Mouse (Mus musculus): Measurements from ENCODE around the gene Myo6.
A peak's percentile ranks its signal among the peaks of the same experiment; 100 is the strongest.

The Myo6 gene

DNA sequence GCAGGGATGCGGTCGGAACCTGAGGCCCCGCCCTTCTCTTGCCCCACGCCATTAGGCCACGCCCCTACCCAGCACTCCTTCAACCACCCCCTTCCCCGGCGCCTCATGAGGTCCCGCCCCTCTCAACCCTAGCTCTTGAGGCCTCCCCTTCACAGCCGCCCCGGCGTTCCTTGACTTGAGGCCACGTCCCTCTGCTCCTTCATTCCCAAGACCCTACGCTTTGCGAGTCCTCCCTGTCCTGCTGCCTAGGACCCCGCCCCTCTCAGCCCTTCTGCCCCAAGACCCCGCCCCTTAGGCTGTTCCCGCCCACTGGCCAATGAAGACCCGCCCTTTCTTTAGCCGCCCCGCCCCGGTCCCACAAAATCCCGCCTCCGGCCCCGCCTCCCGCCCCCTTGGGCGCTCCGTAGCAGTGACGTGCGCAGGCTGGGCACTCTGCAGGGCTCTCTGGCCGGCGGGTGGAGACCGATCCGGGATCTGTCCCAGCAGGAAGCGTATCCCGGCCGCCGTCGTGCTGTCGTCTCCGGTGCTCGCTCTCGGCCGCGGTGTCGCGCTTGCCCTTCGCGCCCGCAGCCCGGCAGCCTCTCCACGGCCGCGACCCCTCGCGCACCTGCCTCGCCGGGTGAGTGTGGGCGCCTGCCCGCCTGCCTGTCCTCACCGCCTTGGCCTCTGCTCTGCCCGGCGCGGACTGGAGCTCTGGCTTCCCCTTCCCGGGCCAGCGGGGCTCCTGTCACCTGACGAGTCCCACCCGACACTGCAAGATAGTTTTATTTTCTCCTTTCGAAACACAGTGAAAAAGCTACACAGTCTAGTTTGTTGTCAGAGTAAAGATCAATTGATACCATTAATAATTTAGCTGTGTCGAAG lies at the start of gene Myo6:
Gene Myo6, plus strand, starts transcription at position 421 of the 864 bp plus-strand sequence.
- peak; percentile 93 for DNase-seq

DNA sequence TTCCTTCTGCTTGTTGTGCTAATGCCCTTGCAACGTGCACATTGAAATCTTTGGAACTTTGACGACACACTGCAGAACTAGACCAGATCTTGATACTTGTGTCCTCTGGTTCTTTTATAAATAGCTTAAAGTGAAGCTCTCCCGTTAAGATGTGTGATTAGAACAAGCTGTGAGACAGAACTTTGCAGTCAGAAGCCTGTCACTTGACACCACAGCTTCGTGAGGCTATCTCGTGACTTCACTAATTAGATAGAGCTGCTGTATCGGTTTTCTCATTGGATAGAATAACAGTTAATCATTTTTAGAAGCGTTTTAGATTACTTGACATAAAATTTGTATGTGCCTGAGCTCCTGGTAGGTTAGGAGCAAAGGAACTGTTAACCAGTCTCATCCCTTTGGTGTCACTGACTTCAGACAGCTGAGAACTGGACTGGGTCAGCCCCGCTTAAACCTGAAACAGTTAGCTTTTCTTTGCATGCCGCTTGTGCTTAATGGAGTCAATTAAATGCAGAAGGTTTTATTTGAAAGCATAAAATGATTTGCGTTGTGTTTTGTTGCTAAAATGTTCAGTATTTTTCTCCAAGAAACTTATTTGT lies 18.7 kb upstream of the Myo6 start:
- DNase-seq = no peak

DNA sequence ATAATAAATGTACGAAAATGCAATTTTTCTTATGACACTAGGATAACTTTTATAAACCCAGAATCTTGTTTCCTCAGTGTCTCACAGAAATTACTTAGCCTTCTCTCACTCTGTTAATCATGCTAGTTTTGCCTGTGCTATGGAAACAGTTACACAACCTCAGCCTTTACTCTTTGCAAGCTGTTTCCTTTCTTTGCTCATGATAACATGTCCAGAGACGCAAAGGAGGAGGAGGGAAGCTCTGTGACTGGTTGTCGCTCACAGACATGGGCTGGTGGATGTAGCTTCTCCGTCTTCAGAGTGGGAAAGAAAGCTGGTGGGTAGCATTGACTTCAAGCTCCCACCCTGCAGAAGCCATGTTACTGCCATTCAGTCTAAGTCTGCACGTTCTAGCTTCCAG lies 15.2 kb upstream of the Myo6 start:
- no peak for DNase-seq

DNA sequence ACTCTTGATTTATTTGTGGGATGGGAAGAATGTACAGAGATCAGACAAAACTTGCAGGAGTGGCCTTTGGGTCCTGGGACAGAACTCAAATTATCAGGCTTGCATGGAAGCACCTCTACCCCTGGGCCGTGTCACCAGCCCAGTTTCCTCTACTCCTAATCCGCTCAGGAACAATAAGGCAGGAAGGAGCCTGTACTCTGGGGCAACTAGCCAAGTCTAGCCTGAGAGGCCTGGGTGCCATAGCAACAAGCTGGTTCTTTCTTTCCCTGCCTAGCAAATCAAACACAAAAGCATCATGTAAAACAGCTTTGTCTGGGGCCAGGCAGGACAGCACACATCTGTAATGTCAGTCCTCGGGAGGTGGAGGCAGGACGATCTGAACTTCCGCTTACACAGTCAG lies 9.6 kb upstream of the Myo6 start:
- peak; percentile 79 for DNase-seq

DNA sequence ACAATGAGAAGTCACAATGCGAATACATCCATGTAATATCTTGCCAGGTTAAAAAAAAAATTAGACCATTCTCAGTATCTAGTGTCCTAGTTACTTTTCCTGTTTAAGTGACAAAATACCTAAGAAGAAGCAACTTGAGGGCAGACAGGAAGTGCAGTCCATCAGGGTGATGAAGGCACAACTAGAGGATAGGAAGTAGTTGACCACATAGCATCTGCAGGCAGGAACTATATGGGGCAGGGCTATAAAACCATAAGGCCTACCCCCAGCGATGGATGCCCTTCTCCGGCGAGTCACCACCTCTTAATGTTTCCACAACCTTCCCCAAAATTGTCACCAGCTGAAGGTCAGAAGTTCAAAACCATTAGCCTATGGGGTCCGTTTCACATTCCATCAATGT lies 8.1 kb upstream of the Myo6 start:
- DNase-seq = no peak

DNA sequence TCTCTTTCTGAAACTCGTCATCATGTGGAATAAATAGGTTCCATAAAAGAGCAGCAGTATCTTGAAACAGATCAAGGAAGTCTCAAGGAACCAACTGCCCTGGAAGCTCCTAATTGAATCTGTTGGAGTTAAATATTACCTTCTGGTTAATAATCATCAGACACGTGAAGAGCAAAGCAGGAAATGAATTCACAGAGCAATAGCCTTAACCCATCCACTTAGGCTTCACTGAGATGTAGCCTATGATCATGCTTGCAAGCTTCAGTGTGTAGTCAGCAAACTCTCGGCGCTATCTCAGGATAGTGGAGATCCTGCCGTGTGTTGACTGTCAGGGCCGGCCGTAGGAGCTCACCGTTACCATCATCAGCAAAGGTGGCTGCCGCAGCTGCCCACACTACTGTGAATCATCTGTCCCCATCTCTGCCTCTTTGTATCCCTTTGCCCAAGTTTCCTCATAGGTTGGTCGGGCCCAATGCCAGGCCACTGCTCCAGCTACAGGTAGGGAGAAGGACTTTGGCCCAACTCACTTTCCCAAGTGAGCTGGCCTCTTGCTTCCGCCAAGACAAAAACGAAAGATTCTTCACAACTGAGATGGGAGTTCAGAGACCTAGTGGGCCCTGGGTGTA lies 6.9 kb upstream of the Myo6 start:
- no peak for DNase-seq

DNA sequence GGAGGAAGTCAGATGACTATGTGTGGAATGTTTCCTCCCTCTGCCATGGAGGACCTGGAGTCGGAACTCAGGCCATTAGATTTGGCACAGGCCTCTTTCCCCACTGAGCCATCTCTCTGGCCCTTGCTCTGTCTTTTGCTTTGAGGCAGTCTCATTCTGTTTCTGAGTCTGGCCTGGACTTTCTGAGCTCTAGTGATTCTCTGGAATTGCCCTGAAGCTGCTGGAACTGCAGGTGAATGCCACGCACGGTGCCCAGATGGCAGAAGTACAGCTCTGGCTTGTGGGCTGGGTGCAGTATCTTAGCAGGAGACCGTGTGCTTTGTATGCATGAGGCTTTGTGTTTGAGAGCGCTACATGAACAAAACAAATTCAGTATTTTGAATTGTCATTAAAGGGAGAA lies 5.9 kb upstream of the Myo6 start:
- no peak for DNase-seq

DNA sequence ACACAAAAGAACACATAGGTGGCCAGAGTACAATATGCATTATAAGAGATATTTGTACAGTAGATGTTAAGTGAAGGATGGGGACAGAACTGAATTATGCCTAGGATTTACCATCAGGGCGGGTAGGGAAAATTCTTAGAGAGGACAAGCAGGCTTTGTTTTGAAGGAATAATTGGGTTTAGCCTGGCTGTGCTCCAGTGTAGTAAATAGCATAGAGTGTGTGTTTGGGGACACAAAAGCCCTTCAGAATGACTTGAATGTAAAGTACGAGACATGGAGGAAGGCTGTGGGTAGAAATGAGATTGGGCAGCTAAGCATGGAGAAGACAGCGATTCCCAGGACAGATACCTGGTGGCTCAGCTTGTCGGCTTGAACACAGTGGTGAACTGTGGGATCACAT lies 3.4 kb upstream of the Myo6 start:
- DNase-seq = no peak

DNA sequence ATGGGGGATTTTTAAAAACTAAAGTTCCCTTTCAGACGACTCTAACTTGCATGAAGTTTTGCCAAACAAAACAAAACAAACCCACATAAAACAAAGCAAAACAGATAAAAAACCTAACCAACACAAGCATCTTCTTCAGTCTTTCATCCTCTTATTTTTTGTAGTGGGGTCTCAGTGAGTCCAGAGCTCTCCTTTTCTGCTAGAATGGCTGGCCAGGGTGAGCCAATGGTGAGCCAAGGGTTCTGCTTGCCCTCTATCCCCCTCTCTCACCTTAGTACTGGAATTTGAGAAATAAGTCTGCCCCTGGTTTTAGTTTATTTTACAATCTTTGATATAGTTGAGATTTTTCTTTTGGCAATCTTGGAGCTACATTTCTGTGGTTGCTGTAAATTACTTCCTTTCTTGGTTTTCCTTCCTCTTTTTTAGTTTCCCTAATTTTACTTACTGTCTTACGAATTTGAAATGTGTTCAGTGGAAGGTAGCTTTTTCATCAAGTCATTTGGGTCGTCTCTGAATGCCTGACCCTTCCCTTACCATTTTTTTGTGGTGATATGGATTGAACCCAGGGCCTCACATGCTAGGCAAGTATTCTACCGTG lies 1.6 kb upstream of the Myo6 start:
- no peak for DNase-seq

DNA sequence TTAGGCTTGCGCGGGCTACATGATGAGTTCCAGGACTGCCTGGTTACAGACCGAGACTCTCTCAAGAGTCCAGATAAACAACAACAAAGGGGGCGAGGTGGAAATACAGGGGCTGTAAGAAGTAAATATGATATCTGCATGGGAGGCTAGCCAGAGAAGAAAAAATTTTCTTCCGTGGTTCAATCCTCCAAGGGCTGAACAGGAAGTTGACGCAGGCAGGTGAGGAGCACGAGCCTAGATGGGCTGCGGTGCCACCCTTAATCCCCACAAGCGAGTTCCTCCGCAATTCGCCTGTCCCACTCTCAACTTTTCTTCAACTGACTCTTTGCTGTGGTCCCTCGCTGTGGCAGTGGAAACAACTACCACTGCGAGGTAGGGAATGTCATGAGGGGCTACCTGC lies 640 bp upstream of the Myo6 start:
- peak; percentile 41 for DNase-seq

DNA sequence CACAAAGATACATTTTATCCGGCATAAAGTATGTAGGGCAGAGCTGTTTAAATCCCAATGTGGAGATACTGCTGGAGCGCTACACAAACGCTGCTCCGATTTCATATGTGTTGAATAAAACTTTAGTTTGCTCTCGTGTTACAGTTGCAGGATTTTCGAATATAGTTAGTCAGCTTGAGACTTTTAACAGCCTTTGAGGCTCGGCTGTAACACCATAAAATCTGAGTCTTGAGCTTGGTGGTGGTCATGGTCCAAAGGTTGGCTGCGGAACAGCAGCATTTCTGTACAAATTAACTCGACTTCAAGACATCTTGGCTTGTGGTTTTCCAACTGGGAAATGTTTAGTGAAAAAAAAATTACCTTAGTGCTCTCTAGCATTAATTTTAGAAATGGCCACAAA lies 859 bp downstream of the Myo6 start:
- DNase-seq = no peak

DNA sequence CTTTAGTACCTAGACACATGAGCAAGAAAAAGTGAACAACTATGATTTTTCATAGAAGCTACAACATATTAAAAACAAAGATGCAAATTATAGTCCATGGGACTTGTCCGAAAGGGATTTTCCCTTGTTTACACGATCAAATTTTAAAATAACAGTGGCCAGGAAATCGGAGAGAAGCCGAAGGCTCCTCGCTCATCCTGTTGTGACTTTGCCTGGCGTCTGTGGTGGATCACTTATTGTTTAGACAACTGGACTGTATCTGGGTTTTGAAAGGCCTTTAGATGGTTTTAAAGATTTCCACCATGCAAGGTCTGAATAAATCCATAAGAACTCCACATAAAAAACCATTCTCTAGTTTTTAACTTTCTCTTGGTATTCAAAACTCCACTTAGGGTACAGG lies 1.6 kb downstream of the Myo6 start:
- DNase-seq = peak; percentile 57

DNA sequence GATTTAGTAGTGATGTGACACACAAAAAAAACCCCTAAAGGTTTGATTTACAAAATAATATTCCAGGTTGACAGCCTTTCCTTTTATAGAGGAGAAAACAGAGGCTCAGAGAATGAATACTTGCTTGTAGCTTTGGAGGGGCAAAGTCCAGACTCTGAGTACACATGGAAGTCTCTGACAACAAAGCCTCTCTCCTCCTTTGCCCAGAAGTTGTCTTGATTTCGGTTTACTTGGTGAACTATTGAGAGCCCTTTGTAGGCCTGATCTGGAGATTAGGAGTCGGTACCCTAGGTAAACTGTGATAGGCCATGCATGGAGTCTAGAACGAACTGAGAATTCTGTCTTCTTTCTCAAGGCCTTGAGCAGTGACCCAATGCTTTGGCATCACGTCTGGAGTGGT lies 2.3 kb downstream of the Myo6 start:
- DNase-seq = no peak

DNA sequence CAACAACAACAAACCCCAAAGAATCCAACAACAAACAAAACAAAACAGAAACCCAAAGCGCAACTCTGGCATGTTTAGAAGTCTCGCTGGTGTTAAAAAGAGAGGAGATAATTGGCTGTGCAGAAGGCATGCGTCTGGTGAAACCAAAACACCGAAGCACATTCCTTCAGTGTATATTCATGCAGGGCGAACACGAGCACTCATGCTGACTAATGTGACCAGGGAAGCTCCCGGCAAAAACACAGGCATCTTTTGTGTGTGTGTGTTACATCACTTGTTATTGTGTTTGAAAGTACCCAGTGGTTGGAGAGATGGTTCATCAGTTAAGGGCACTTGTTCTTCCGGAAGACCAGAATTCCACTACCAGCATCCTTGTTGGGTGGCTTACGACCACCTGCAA lies 4.7 kb downstream of the Myo6 start:
- DNase-seq = no peak

DNA sequence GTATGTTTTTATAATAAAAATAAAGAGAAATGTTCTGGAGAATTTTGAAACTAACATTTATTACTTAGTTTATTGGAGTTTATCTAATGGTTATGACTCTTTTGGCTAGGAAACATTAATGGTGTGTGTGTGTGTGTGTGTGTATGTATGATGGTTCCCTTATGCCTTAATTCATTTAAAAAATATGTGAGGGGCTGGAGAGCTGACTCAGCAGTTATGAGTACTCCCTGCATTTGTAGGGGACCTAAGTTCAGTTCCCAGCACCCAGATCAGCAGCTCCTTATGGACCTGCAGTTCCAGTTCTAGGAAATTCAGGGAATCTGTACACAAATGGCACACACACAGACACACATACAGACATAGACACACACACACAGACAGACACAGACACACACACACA lies 6.4 kb downstream of the Myo6 start:
- DNase-seq = no peak

DNA sequence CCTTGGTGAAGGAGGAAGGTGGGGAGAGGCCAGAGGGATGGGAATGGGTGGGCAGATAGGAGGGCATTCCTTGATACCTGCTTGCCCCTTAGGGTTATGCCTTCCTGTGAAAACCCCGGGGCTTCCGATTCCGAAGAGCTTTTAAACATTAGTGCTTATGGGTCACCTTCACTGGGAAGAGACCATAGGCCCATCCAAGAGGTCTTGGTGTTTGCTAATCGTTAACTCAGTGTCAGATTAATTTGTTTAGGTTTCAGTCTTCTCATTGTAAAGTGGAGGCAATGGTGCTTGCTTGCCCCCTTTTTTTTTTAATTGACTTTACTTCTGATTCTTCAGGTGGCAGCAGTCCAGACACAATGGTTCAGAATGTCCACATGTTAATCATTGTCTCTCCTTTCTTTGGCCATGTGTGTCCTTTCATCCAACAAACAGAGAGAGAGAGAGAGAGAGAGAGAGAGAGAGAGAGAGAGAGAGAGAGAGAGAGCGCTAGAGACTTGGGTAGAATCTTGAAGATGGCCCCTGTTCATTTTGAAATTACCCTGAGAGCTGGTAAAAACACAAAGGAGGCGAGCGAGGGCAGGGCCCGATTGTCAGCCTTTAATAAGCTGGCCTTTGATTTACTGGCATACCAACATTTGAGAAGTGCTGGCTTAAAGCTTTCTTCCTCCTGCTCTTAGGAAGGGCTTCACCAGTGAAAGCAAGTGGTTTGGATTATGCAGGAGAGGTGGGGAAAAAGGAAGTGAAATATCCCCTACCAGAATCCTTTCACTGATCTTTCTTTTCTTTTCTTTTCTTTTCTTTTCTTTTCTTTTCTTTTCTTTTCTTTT lies 7.8 kb downstream of the Myo6 start:
- DNase-seq = no peak

DNA sequence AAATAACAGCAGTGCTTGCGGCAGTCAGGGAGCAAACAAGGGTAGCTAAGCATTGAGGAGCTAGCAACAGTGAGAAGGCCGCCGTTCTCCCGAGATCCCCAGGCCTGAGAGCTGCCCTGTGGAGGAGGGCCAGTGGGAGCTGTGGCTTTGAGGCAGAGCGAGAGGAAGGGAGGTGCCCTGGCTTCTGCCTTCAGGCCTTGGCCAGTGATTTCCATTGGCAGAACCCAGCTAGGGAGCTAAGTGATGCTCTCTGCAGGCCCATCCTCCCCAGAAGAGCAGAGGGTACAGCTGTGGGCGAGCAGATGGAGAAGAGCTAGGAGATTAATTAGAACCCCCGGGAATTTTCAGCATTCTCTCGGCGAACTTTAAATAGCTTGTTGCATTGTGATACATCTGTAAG lies 8.8 kb downstream of the Myo6 start:
- peak; percentile 63 for DNase-seq

DNA sequence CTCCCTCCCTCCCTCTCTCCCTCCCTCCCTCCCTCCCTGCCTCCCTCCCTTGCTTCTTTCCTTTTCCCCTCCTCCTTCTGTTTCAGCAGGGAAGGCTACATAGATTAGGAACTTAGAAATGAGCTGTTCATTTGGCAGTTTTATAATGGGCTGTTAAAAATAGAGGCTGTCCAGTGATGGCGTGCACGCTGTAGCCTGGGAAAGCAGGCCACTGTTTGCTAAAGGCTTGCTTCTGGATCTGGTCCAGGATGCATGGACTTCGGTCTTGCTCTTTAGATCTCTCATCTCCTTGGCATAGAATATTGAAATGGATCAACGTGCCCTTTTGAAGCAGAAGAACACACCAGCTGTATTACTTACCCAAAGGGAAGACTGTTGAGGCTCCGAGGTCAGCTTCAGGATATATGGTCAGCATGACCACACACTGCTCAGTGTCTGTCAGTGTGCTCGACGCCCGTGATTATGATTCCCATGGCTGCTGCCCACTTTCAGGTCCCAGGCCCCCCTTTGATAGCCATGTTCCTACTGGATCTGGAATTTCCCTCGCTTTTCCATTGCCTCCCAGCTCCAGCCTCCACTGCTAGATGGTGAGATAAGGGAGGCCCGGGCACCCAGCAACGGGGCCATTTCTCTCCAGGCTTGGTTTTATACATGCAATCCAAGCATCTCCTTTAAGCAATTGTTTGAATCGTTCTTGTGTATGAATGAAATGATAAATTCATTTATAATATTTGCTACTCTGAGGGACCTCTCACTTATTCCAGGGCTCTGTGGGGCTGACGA lies 12.1 kb downstream of the Myo6 start:
- DNase-seq = peak; percentile 70

DNA sequence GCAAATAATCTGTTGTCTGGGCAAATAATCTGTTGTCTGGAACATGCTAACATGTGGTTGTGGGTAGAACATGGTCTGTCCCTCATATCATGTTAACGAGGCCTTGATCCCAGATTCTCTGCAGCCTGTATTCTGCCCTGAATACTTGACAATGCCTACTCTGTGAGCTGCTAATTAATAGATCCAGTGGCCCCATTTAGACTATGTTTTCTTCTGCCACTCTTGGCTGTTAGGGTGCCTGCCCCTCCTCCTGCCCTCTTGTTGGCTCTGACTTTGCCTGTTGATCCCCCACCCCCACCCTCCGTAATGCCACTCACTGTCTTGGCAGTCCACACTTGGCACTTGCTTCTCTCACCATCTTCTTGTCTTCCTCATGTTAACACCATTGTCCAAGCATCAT lies 13.8 kb downstream of the Myo6 start:
- DNase-seq = no peak

DNA sequence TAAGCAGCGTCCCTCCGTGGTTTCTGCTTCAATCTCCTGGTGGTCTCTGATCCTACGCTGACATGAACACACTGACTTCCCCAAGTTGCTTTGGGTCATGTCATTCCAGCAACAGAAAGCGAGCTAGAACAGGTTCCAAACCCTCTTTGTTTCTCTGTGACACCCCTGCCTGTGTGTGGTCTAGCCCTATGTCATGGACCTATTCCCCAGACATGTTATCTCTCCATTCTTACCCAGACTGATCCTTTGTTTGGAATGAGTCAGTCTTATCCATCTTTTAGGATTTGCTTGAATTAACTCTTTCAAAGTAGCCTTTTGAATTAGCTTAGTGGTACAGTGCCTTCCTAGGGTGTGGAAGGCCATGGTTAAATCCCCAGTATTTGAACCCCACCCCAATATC lies 14.9 kb downstream of the Myo6 start:
- DNase-seq = no peak

DNA sequence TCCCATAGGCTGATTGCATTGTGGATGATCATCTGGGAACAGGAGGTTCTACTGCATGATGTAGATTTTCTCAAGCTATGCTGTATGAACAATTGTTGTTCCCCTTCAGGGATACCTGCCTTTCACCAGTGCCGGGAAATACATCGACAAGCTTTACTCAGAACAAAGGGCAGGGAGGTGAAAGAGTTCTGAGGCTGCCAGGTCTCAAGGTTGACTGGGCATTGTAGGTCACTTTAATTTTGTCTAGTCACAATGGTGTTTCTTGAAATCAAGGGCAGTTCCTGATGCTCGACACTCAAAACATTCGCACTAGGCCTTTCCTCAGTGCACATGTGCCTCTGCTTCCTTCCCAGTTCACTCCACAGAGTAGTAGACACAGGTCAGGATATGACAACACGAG lies 15.9 kb downstream of the Myo6 start:
- DNase-seq = no peak

DNA sequence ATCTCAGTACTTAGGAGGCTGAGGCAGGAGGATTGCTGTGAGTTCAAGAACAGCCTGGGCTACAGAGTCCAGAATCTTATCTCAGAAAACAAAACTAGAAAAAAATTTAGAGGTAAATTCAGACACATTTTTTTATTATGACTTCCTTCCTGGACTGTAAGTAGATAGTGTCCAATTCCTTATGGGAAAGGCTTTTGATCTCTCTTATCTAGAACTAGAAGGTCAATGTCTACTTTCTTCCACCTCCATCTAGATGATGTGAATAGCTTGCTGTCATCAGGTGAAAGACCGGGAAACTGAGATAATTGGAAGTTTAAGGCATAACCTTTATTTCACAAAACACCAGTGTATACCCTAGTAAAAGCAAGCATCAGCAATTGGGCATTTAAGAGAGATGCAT lies 16.9 kb downstream of the Myo6 start:
- no peak for DNase-seq
